Mouse (Mus musculus) cortical plate, adult 2 months (tissue): ENCODE measurements around the gene Cbfa2t3. TPM values are rescaled to one million over a fixed set of nuclear protein-coding genes. Genes with fewer than 3 reads are reported as not detected.
A peak's percentile ranks its signal among the peaks of the same experiment; 100 is the strongest.

ENCODE experiments used
- H3K27ac ChIP-seq: fragments of 200-500 bp; 2 replicates; pipeline ENCODE4 v1.5.1; 2012; ENCODE audit warnings: low read length, control low read depth, inconsistent platforms; ENCODE audit not compliant: insufficient read depth
- H3K4me1 ChIP-seq: fragments of 200-500 bp; 2 replicates; pipeline ENCODE4 v1.6.1; 2011; ENCODE audit warnings: low read length; ENCODE audit not compliant: control insufficient read depth, insufficient read depth
- H3K4me3 ChIP-seq: fragments of 200-500 bp; 2 replicates; pipeline ENCODE4 v1.5.1; 2011; ENCODE audit warnings: mild to moderate bottlenecking, low read length, control low read depth; ENCODE audit not compliant: insufficient read depth
- CTCF ChIP-seq: fragments of 200-500 bp; IDR thresholded peaks from 2 replicates; pipeline ENCODE4 v1.5.1; 2011; ENCODE audit warnings: mild to moderate bottlenecking, control low read depth, low read length; ENCODE audit not compliant: insufficient read depth; ENCODE audit errors: extremely low read depth
- POLR2A ChIP-seq: fragments of 200-500 bp; IDR thresholded peaks from 2 replicates; pipeline ENCODE4 v1.6.1; 2011; ENCODE audit warnings: mild to moderate bottlenecking, low read length, control low read depth; ENCODE audit not compliant: insufficient read depth; ENCODE audit errors: extremely low read depth
- polyA plus RNA-seq: library from polyadenylated mRNA; depleted of rRNA; stranded (reverse); fragments of >200 nt; gene quantifications from 2 replicates; pipeline ENCODE4 v1.2.3, GENCODE M21; 2012; rRNA removed

The Cbfa2t3 gene
- polyA plus RNA-seq, 1 experiment, result 9.1 TPM

GRCm38 (mm10) chr8:122576648-122577022 lies 122.3 kb downstream of the Cbfa2t3 start, which contains the start of gene Aprt:
Gene Aprt (minus strand): TSS chr8:122576909.
- H3K27ac ChIP-seq, result no peak within 1 kb of the TSS
- H3K4me3 ChIP-seq, result peak within 1 kb of the TSS; percentile 82
- TF ChIP-seq CTCF (no peak), POLR2A (peak; percentile 85; the same call in 1 of the 2 replicates)

GRCm38 (mm10) chr8:122575735-122576647 lies 122.9 kb downstream of the Cbfa2t3 start:
- Histone ChIP-seq H3K4me1 (no peaks in the 10 kb centered on the region), H3K4me3 (peak overlapping the region; percentile 82), H3K27ac (no peak overlapping the region)
- no peak for TF ChIP-seq POLR2A
- TF ChIP-seq CTCF, result no peak

More at GRCm38 (mm10) chr8:122576648-122577022, 122.3 kb downstream of the Cbfa2t3 start, which contains the start of gene Aprt:
- H3K4me1 ChIP-seq, result no peaks in the 10 kb centered on the region

DNA sequence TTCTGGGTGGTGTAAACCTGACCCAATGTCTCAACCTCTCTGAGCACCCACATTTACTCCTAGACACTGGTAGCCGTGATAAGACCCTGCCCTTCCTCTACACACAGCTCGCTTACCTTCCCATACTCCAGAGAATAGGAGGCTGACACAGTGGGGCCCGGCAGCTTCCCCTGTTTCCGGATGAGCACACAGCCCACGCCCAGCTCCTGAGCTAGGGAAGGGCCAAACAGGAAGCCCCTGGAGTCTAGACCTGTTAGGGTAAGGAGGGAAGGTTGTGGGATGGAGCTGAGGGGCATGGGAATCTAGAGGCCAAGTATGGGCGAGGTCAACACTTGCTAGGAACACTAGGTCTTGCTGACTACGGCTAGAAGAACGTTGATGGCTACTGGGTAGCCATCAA lies 123.6 kb downstream of the Cbfa2t3 start:
- TF ChIP-seq CTCF (no peak), POLR2A (no peak)
- Histone ChIP-seq H3K4me1 (no peaks in the 10 kb centered on the region), H3K27ac (no peak overlapping the region), H3K4me3 (peak overlapping the region; percentile 82)

Other genes starting within 250 kb of the Cbfa2t3 start
- 0.93 and 1.2 TPM in 2 replicates for gene Snai3, start 238.4 kb downstream of the Cbfa2t3 start, polyA plus RNA-seq
- gene Rnf166, start 223.0 kb downstream of the Cbfa2t3 start, polyA plus RNA-seq, result 68.2 and 76.8 TPM in 2 replicates
- 43.5 and 43.6 TPM in 2 replicates for gene Ctu2, start 223.0 kb downstream of the Cbfa2t3 start, polyA plus RNA-seq
- gene Piezo1, start 147.8 kb downstream of the Cbfa2t3 start, polyA plus RNA-seq, result 7.6 and 7.7 TPM in 2 replicates
- 2.8 and 3.2 TPM in 2 replicates for gene Cdt1, start 131.1 kb downstream of the Cbfa2t3 start, polyA plus RNA-seq
- 60.1 and 61.0 TPM in 2 replicates for gene Aprt, start 122.2 kb downstream of the Cbfa2t3 start, polyA plus RNA-seq
- 7.2 and 8.8 TPM in 2 replicates for gene Galns, start 87.6 kb downstream of the Cbfa2t3 start, polyA plus RNA-seq
- gene Trappc2l, start 87.5 kb downstream of the Cbfa2t3 start, polyA plus RNA-seq, result 133 and 157 TPM in 2 replicates
- gene Pabpn1l, start 76.4 kb downstream of the Cbfa2t3 start, polyA plus RNA-seq, result not detected in 2 replicates
- 21.8 and 23.0 TPM in 2 replicates for gene Acsf3, start 76.4 kb upstream of the Cbfa2t3 start, polyA plus RNA-seq
- gene Cdh15, start 148.9 kb upstream of the Cbfa2t3 start, polyA plus RNA-seq, result 1.1 and 1.2 TPM in 2 replicates